Mouse (Mus musculus): ENCODE measurements around the gene Gm15155. TPM values are rescaled to one million over a fixed set of nuclear protein-coding genes. Genes with fewer than 3 reads are reported as not detected.

Gm15155 gene
- polyA plus RNA-seq (2012; ENCODE audit: insufficient read depth, insufficient read length, low replicate concordance, missing spikeins), result not detected in 2 replicates

DNA sequence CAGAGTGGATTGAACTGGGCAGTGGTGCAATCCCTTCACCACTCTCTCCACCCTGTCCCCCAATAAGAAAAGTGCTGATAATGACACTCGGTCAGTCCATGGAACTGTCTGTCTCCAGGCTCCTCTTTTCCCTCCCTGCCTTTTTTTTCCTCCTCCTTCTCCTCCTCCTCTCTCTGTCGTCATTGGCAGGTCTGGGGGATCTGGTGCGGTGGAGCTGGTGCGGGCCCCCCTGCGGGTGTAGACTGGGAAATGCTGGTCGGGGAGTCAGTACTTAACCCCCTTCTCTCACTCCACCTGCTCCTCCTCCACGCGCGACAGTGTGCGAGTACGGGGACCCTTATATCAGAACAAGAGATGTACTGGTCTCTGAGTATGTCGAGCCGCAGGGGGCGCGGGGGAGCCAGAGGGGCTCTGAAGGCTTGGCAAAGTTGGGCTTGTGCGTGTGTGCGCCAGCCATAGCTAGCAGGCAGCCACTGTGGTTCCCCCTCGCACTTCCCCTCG is at the start of gene Gm15155:
Gene Gm15155, plus strand, starts transcription at position 401 of the 501 bp plus-strand sequence.
- 22% methylated on average over 19 of the region's 19 CpGs for WGBS

GRCm38 (mm10) chrX:155579791-155580190 is 44.8 kb upstream of the Gm15155 start:
- Histone ChIP-seq H3K27ac (ENCODE audit: insufficient read depth, low read depth, low read length) (no peak overlapping the region), H3K4me1 (ENCODE audit: control insufficient read depth, insufficient read depth, low read length) (no peaks in the 10 kb centered on the region), H3K4me3 (ENCODE audit: insufficient read depth, low read depth, low read length) (no peak overlapping the region)
- TF ChIP-seq POLR2A (IDR thresholded peaks at IDR 0.05; ENCODE audit: insufficient read depth, low read depth, low read length) (no peak), CTCF (IDR thresholded peaks at IDR 0.05; ENCODE audit: insufficient read depth, low read depth, low read length) (no peak)

More for the DNA sequence above, at the start of gene Gm15155:
- no peak within 1 kb of the TSS for H3K27ac ChIP-seq (ENCODE audit: insufficient read depth, low read depth, low read length)
- peak within 1 kb of the TSS; percentile 68 for H3K4me3 ChIP-seq (ENCODE audit: insufficient read depth, low read depth, low read length)
- TF ChIP-seq POLR2A (IDR thresholded peaks at IDR 0.05; ENCODE audit: insufficient read depth, low read depth, low read length), result no peak
- no peak for TF ChIP-seq CTCF (IDR thresholded peaks at IDR 0.05; ENCODE audit: insufficient read depth, low read depth, low read length)
- H3K4me1 ChIP-seq (ENCODE audit: control insufficient read depth, insufficient read depth, low read length), result peaks cover 4% of the 10 kb centered on the region; the same call in 1 of the 2 replicates

DNA sequence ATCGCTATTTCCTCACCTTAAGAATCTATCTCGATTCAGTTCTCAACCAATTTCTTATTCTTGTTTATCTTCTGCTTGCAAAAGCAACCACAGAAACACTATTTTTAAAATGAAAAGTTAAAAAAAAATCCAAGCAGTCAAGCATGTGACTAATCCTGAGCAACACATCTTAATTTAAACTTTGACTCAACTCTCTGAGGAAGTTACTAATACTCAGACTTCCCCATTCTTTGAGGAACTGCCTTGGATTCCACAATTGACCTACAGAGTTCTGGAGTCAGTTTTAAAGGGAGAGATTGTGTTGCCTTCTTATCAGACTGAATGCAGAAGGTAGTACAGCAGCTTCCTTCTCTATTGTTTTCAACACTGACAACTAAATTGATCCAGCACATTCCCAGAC is 40.0 kb upstream of the Gm15155 start:
- Histone ChIP-seq H3K4me1 (ENCODE audit: control insufficient read depth, insufficient read depth, low read length) (no peaks in the 10 kb centered on the region), H3K27ac (ENCODE audit: insufficient read depth, low read depth, low read length) (no peak overlapping the region), H3K4me3 (ENCODE audit: insufficient read depth, low read depth, low read length) (no peak overlapping the region)
- WGBS, result 53% methylated on average over 2 of the region's 2 CpGs
- TF ChIP-seq CTCF (IDR thresholded peaks at IDR 0.05; ENCODE audit: insufficient read depth, low read depth, low read length) (no peak), POLR2A (IDR thresholded peaks at IDR 0.05; ENCODE audit: insufficient read depth, low read depth, low read length) (no peak)

- Histone ChIP-seq H3K4me1 (ENCODE audit: control insufficient read depth, insufficient read depth, low read length) (no peaks in the 10 kb centered on the region), H3K27ac (ENCODE audit: insufficient read depth, low read depth, low read length) (no peak overlapping the region), H3K4me3 (ENCODE audit: insufficient read depth, low read depth, low read length) (no peak overlapping the region)
- 69% methylated on average over 3 of the region's 3 CpGs for WGBS
- TF ChIP-seq CTCF (IDR thresholded peaks at IDR 0.05; ENCODE audit: insufficient read depth, low read depth, low read length), result no peak
These were observed 33.1 kb upstream of the Gm15155 start for GRCm38 (mm10) chrX:155591490-155591889.

- 30% methylated on average over 2 of the region's 2 CpGs for WGBS
- H3K4me1 ChIP-seq (ENCODE audit: control insufficient read depth, insufficient read depth, low read length), result no peaks in the 10 kb centered on the region
- no peak overlapping the region for H3K27ac ChIP-seq (ENCODE audit: insufficient read depth, low read depth, low read length)
- TF ChIP-seq POLR2A (IDR thresholded peaks at IDR 0.05; ENCODE audit: insufficient read depth, low read depth, low read length) (no peak), CTCF (IDR thresholded peaks at IDR 0.05; ENCODE audit: insufficient read depth, low read depth, low read length) (no peak)
- H3K4me3 ChIP-seq (ENCODE audit: insufficient read depth, low read depth, low read length), result no peak overlapping the region
These were observed 32.1 kb upstream of the Gm15155 start for GRCm38 (mm10) chrX:155592467-155592866.

DNA sequence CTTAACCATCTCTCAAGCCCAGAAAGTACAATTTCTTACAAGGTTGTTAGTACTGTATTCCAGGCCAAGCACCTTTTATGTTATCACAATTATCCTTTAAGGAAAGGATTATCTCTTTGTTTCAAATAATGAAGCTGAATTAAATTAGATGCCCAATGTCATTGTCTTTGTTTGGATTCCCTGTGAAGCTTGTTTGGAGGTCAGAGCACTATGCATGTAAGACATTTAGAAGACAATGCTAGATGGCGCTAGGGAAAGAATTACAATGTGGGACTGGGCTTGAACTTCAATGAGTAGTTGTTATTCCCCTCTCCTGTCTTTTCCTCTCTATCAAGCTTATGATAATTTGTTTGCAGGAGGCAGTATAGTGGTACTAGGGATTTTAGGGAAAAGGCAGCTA is 29.9 kb upstream of the Gm15155 start:
- H3K4me1 ChIP-seq (ENCODE audit: control insufficient read depth, insufficient read depth, low read length), result no peaks in the 10 kb centered on the region
- H3K27ac ChIP-seq (ENCODE audit: insufficient read depth, low read depth, low read length), result no peak overlapping the region
- 47% methylated on average over 1 of the region's 1 CpGs for WGBS
- no peak for TF ChIP-seq POLR2A (IDR thresholded peaks at IDR 0.05; ENCODE audit: insufficient read depth, low read depth, low read length)
- TF ChIP-seq CTCF (IDR thresholded peaks at IDR 0.05; ENCODE audit: insufficient read depth, low read depth, low read length), result no peak
- no peak overlapping the region for H3K4me3 ChIP-seq (ENCODE audit: insufficient read depth, low read depth, low read length)

- Histone ChIP-seq H3K4me3 (ENCODE audit: insufficient read depth, low read depth, low read length) (no peak overlapping the region), H3K27ac (ENCODE audit: insufficient read depth, low read depth, low read length) (no peak overlapping the region), H3K4me1 (ENCODE audit: control insufficient read depth, insufficient read depth, low read length) (no peaks in the 10 kb centered on the region)
- no peak for TF ChIP-seq POLR2A (IDR thresholded peaks at IDR 0.05; ENCODE audit: insufficient read depth, low read depth, low read length)
These were observed 28.2 kb upstream of the Gm15155 start for GRCm38 (mm10) chrX:155596390-155596789.

DNA sequence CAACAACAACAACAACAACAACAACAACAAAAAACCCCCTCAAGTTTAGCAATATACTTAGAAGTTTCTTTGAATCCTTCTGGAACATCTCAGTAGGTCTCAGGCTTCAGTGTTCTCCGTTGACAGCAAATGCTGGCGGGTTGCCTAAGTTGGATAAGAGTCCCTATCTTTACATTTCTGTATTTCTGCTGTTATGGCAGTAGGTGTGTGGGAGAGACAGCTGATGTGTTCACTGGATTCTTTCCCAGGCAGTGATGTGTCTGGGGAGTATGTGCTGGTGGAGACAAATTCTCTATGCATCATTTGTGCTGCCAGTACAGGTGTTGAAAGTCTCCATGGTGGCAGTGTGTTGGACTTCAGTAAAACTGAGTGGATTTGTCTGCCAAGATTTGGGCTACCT is 23.3 kb upstream of the Gm15155 start:
- Histone ChIP-seq H3K4me1 (ENCODE audit: control insufficient read depth, insufficient read depth, low read length) (no peaks in the 10 kb centered on the region), H3K27ac (ENCODE audit: insufficient read depth, low read depth, low read length) (no peak overlapping the region), H3K4me3 (ENCODE audit: insufficient read depth, low read depth, low read length) (no peak overlapping the region)
- WGBS, result 89% methylated on average over 2 of the region's 2 CpGs
- no peak for TF ChIP-seq CTCF (IDR thresholded peaks at IDR 0.05; ENCODE audit: insufficient read depth, low read depth, low read length)
- no peak for TF ChIP-seq POLR2A (IDR thresholded peaks at IDR 0.05; ENCODE audit: insufficient read depth, low read depth, low read length)

- H3K4me1 ChIP-seq (ENCODE audit: control insufficient read depth, insufficient read depth, low read length), result peaks cover 4% of the 10 kb centered on the region; the same call in 1 of the 2 replicates
- H3K27ac ChIP-seq (ENCODE audit: insufficient read depth, low read depth, low read length), result no peak overlapping the region; the same call in 1 of the 2 replicates
- 22% methylated on average over 24 of the region's 24 CpGs for WGBS
- no peak for TF ChIP-seq CTCF (IDR thresholded peaks at IDR 0.05; ENCODE audit: insufficient read depth, low read depth, low read length)
- peak overlapping the region; percentile 68 for H3K4me3 ChIP-seq (ENCODE audit: insufficient read depth, low read depth, low read length)
These were observed 2.0 kb upstream of the Gm15155 start for GRCm38 (mm10) chrX:155622527-155622926.

All from olfactory bulb, adult 2 months (tissue).